Mouse (Mus musculus): Measurements from ENCODE around the gene Nbeal1.

GRCm38 (mm10) chr1:60352786-60353185 lies 172.4 kb downstream of the Nbeal1 start:
- no peak for TF ChIP-seq POLR2A (IDR thresholded peaks at IDR 0.05; ENCODE audit: low read depth, low read length)
- no peak for TF ChIP-seq CTCF (IDR thresholded peaks at IDR 0.05; ENCODE audit: extremely low read depth, insufficient read length, insufficient replicate concordance, low read depth, low read length)
